Mouse (Mus musculus) neutrophil, adult 59 days (primary cell): ENCODE results near the gene A730015C16Rik. TPM values are rescaled to one million over a fixed set of nuclear protein-coding genes. Genes with fewer than 3 reads are reported as not detected.

Source experiments
- total RNA-seq, 2 experiments: library from RNA; stranded (reverse); gene quantifications; 1 replicate in 1 of 2; 2 replicates in 1 of 2; pipeline ENCODE4 v1.2.4; 2023

A730015C16Rik gene
- total RNA-seq: not detected

GRCm38 (mm10) chr4:108848505-108848848, at the start of gene A730015C16Rik:
Gene A730015C16Rik (minus strand): TSS chr4:108848619.

GRCm38 (mm10) chr4:108878963-108879822, 30.8 kb upstream of the A730015C16Rik start, which contains the start of gene Rab3b:
Gene Rab3b (plus strand): TSS chr4:108879063.

GRCm38 (mm10) chr4:108847715-108848504, 509 bp downstream of the A730015C16Rik start, which contains the start of gene Kti12:
Gene Kti12 (plus strand): TSS chr4:108847785.

GRCm38 (mm10) chr4:108834115-108834970, 14.1 kb downstream of the A730015C16Rik start, which contains the start of gene Txndc12:
Gene Txndc12 (plus strand): TSS chr4:108834601.

GRCm38 (mm10) chr4:108832916-108833827, 15.2 kb downstream of the A730015C16Rik start, which contains the start of gene Btf3l4:
Gene Btf3l4 (minus strand): TSS chr4:108833614.

Other genes with a start within 250 kb of the A730015C16Rik start
- 10 to 100 TPM; 37.6 to 41.2 TPM for gene Cc2d1b, start 228.7 kb downstream of the A730015C16Rik start, total RNA-seq
- gene 3110021N24Rik, start 129.0 kb downstream of the A730015C16Rik start, total RNA-seq: under 1 TPM in 1 of 2 experiments, not detected in 1; 0.20 TPM
- 10 to 100 TPM in 1 of 2 experiments, 1 to 10 TPM in 1; 6.3 to 11.6 TPM for gene Zfyve9, start 67.8 kb downstream of the A730015C16Rik start, total RNA-seq
- gene Btf3l4, start 15.0 kb downstream of the A730015C16Rik start, total RNA-seq: 10 to 100 TPM; 32.1 to 37.3 TPM
- gene Txndc12, start 14.0 kb downstream of the A730015C16Rik start, total RNA-seq: 10 to 100 TPM; 26.3 to 30.8 TPM
- 10 to 100 TPM; 12.9 to 13.5 TPM for gene Kti12, start 834 bp downstream of the A730015C16Rik start, total RNA-seq
- gene Rab3b, start 30.4 kb upstream of the A730015C16Rik start, total RNA-seq: not detected
- gene Nrd1, start 152.0 kb upstream of the A730015C16Rik start, total RNA-seq: 100 to 1,000 TPM; 165 to 172 TPM